Mouse (Mus musculus) large intestine, adult 2 months (tissue): ENCODE data around the gene Tnfrsf11a. TPM values are rescaled to one million over a fixed set of nuclear protein-coding genes. Genes with fewer than 3 reads are reported as not detected.

Experiments
- DNase-seq: peaks from one replicate; pipeline ENCODE4 v3.0.0-alpha.2; 2012; ENCODE audit warnings: low read depth, low spot score
- WGBS: fragments of 180-500 bp; shearing (Covaris S2); methylation state at CpG from one replicate; pipeline ENCODE4 v1.1.7; 2018; 5-methylcytosine and 5-hydroxymethylcytosine counted together
- polyA plus RNA-seq: library from polyadenylated mRNA; depleted of rRNA; stranded (reverse); fragments of >200 nt; gene quantifications from 2 replicates; pipeline ENCODE4 v1.2.3, GENCODE M21; 2012

The Tnfrsf11a gene
- polyA plus RNA-seq, 1 experiment: 23.4 TPM

GRCm38 (mm10) chr1:105819740-105820139 lies 39.2 kb downstream of the Tnfrsf11a start:
- no peak for DNase-seq
- WGBS: 73% methylated on average over 7 of the region's 7 CpGs

GRCm38 (mm10) chr1:105824356-105824755 lies 43.8 kb downstream of the Tnfrsf11a start:
- WGBS: 88% methylated on average over 4 of the region's 4 CpGs
- DNase-seq: no peak

- 72% methylated on average over 4 of the region's 4 CpGs for WGBS
- DNase-seq: no peak
Measured at GRCm38 (mm10) chr1:105824980-105825379, 44.5 kb downstream of the Tnfrsf11a start.

- 91% methylated on average over 7 of the region's 7 CpGs for WGBS
- DNase-seq: no peak
Measured at GRCm38 (mm10) chr1:105827374-105827773, 46.9 kb downstream of the Tnfrsf11a start.

GRCm38 (mm10) chr1:105827786-105828345 lies 47.3 kb downstream of the Tnfrsf11a start:
- no peak for DNase-seq
- 86% methylated on average over 8 of the region's 8 CpGs for WGBS

- no peak for DNase-seq
- 89% methylated on average over 5 of the region's 5 CpGs for WGBS
Measured at GRCm38 (mm10) chr1:105829171-105829570, 48.7 kb downstream of the Tnfrsf11a start.

- WGBS: 83% methylated on average over 1 of the region's 1 CpGs
- DNase-seq: no peak
Measured at GRCm38 (mm10) chr1:105832784-105833183, 52.3 kb downstream of the Tnfrsf11a start.

- no peak for DNase-seq
- 62% methylated on average over 10 of the region's 10 CpGs for WGBS
Measured at GRCm38 (mm10) chr1:105842950-105843349, 62.4 kb downstream of the Tnfrsf11a start.

GRCm38 (mm10) chr1:105843386-105843785 lies 62.9 kb downstream of the Tnfrsf11a start:
- DNase-seq: no peak
- WGBS: 56% methylated on average over 12 of the region's 12 CpGs

- WGBS: 47% methylated on average over 2 of the region's 2 CpGs
- no peak for DNase-seq
Measured at GRCm38 (mm10) chr1:105843856-105844255, 63.3 kb downstream of the Tnfrsf11a start.

GRCm38 (mm10) chr1:105844341-105845006 lies 64.0 kb downstream of the Tnfrsf11a start:
- no peak for DNase-seq
- WGBS: 64% methylated on average over 28 of the region's 28 CpGs

- WGBS: 91% methylated on average over 2 of the region's 2 CpGs
- DNase-seq: no peak
Measured at GRCm38 (mm10) chr1:105846431-105846830, 65.9 kb downstream of the Tnfrsf11a start.

GRCm38 (mm10) chr1:105848806-105849205 lies 68.3 kb downstream of the Tnfrsf11a start:
- 86% methylated on average over 8 of the region's 8 CpGs for WGBS
- DNase-seq: no peak

GRCm38 (mm10) chr1:105851341-105851740 lies 70.8 kb downstream of the Tnfrsf11a start:
- no peak for DNase-seq
- WGBS: 87% methylated on average over 2 of the region's 2 CpGs

- DNase-seq: no peak
- WGBS: 83% methylated on average over 2 of the region's 2 CpGs
Measured at GRCm38 (mm10) chr1:105859740-105860139, 79.2 kb downstream of the Tnfrsf11a start.

GRCm38 (mm10) chr1:105876589-105876988 lies 96.1 kb downstream of the Tnfrsf11a start:
- 87% methylated on average over 6 of the region's 6 CpGs for WGBS
- no peak for DNase-seq

GRCm38 (mm10) chr1:105877808-105878207 lies 97.3 kb downstream of the Tnfrsf11a start:
- DNase-seq: no peak
- 56% methylated on average over 5 of the region's 5 CpGs for WGBS

GRCm38 (mm10) chr1:105878416-105878815 lies 97.9 kb downstream of the Tnfrsf11a start:
- DNase-seq: no peak
- WGBS: 91% methylated on average over 11 of the region's 11 CpGs

GRCm38 (mm10) chr1:105880555-105881304 lies 100.2 kb downstream of the Tnfrsf11a start:
- DNase-seq: no peak
- WGBS: 32% methylated on average over 25 of the region's 25 CpGs

GRCm38 (mm10) chr1:105881466-105881865 lies 100.9 kb downstream of the Tnfrsf11a start:
- 48% methylated on average over 7 of the region's 7 CpGs for WGBS
- no peak for DNase-seq

- DNase-seq: no peak
- 35% methylated on average over 2 of the region's 2 CpGs for WGBS
Measured at GRCm38 (mm10) chr1:105883498-105883897, 103.0 kb downstream of the Tnfrsf11a start.
